Mouse (Mus musculus) myocyte (in vitro differentiated cells): Measurements from ENCODE around the gene Nrbp1. TPM values are rescaled to one million over a fixed set of nuclear protein-coding genes. Genes with fewer than 3 reads are reported as not detected.
A peak's percentile ranks its signal among the peaks of the same experiment; 100 is the strongest.

Experiments used
- H3K27me3 ChIP-seq: one replicate; pipeline ENCODE4 v1.6.1; 2011; ENCODE audit not compliant: control insufficient read depth, insufficient read depth, insufficient read length
- H3K36me3 ChIP-seq: one replicate; pipeline ENCODE4 v1.6.1; 2011; ENCODE audit not compliant: control insufficient read depth, insufficient read depth
- H3K4me2 ChIP-seq: one replicate; pipeline ENCODE4 v1.6.1; 2011; ENCODE audit warnings: low read depth, control low read depth
- H3K4me3 ChIP-seq: one replicate; pipeline ENCODE4 v1.5.1; 2011; ENCODE audit warnings: mild to moderate bottlenecking, control low read depth, moderate library complexity
- H3K79me2 ChIP-seq: one replicate; pipeline ENCODE4 v1.6.1; 2011; ENCODE audit not compliant: control insufficient read depth, insufficient read depth
- H3ac ChIP-seq: one replicate; pipeline ENCODE4 v1.6.1; 2011; ENCODE audit not compliant: control insufficient read depth, insufficient read length
- CEBPB ChIP-seq: IDR thresholded peaks from 2 replicates; pipeline ENCODE4 v1.6.1; 2011; ENCODE audit warnings: mild to moderate bottlenecking, moderate library complexity; ENCODE audit not compliant: poor library complexity, insufficient read depth, severe bottlenecking
- E2F4 ChIP-seq: IDR thresholded peaks from one replicate; pipeline ENCODE4 v1.6.1; 2011; ENCODE audit warnings: mild to moderate bottlenecking, control low read depth, moderate library complexity; ENCODE audit not compliant: insufficient read depth
- MAX ChIP-seq: IDR thresholded peaks from one replicate; pipeline ENCODE4 v1.6.1; 2011; ENCODE audit warnings: low read depth, mild to moderate bottlenecking, control low read depth
- MYOD1 ChIP-seq, 3 experiments: IDR thresholded peaks; one replicate each; pipeline ENCODE4 v1.6.1; 2011; ENCODE audit warnings: control low read depth in 2 of 3, low read depth in 2 of 3, mild to moderate bottlenecking in 2 of 3, moderate library complexity in 1 of 3; ENCODE audit not compliant: insufficient read length in 2 of 3, control insufficient read depth in 1 of 3
- MYOG ChIP-seq, 3 experiments: IDR thresholded peaks; one replicate each; pipeline ENCODE4 v1.6.1; 2011; ENCODE audit warnings: control low read depth in 2 of 3, low read depth in 2 of 3, mild to moderate bottlenecking in 2 of 3; ENCODE audit not compliant: insufficient read length in 2 of 3, control insufficient read depth in 1 of 3, insufficient read depth in 1 of 3
- POLR2A ChIP-seq: IDR thresholded peaks from one replicate; pipeline ENCODE4 v1.6.1; 2011; ENCODE audit warnings: low read depth, mild to moderate bottlenecking, control low read depth, moderate library complexity; ENCODE audit not compliant: insufficient read length
- POLR2AphosphoS2 ChIP-seq: IDR thresholded peaks from one replicate; pipeline ENCODE4 v1.6.1; 2011; ENCODE audit warnings: low read depth, control low read depth; ENCODE audit not compliant: insufficient read length
- REST ChIP-seq: IDR thresholded peaks from one replicate; pipeline ENCODE4 v1.6.1; 2011; ENCODE audit warnings: mild to moderate bottlenecking, control low read depth, moderate library complexity; ENCODE audit not compliant: insufficient read depth, insufficient read length
- SRF ChIP-seq: IDR thresholded peaks from one replicate; pipeline ENCODE4 v1.6.1; 2011; ENCODE audit warnings: low read depth; ENCODE audit not compliant: control insufficient read depth, insufficient read length
- TCF12 ChIP-seq: IDR thresholded peaks from one replicate; pipeline ENCODE4 v1.6.1; 2011; ENCODE audit warnings: mild to moderate bottlenecking, control low read depth; ENCODE audit not compliant: poor library complexity, insufficient read depth, severe bottlenecking
- TCF3 ChIP-seq: IDR thresholded peaks from one replicate; pipeline ENCODE4 v1.6.1; 2011; ENCODE audit warnings: low read depth, control low read depth; ENCODE audit not compliant: insufficient read length
- USF1 ChIP-seq: IDR thresholded peaks from one replicate; pipeline ENCODE4 v1.6.1; 2011; ENCODE audit warnings: low read depth, mild to moderate bottlenecking, control low read depth, moderate library complexity
- polyA plus RNA-seq: library from polyadenylated mRNA; unstranded; fragments of >200 nt; fragmentation: generic; extraction: Trizol; gene quantifications from one replicate; pipeline ENCODE4 v1.2.1, GENCODE M21; 2012; ENCODE audit warnings: missing spikeins

Gene Nrbp1
- polyA plus RNA-seq, 1 experiment, result 87.9 TPM

DNA sequence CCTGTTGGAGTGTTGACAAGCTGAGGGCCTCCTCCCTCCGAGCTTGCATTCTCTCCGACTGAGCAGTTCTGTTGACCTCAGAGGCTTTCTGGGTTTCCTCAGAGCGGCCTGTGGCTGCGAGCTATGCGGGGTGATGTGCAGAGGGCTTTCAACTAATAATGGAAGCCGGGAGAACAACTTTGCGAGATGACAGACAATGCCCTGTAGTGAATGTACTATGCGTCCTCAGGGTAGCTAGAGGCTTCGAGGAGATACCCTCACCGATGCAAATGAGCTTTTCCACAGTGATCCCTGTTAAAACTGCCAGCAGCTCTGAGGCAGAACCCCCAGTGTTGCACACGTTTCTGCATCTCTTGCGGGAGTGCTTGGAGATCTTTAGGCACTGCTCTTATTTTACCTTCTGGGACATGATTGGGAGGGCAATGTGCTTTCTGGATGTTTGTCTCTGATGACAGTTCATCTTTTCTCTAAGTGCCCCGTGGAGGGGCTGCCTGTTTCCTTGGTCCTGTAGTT is 914 bp downstream of the Nrbp1 start:
- TF ChIP-seq MYOD1 (IDR thresholded peaks at IDR 0.05; ENCODE audit: control insufficient read depth in 1 of 3, insufficient read length in 2 of 3, low read depth in 2 of 3) (no peak), SRF (no peak), MAX (no peak), CEBPB (no peak), USF1 (no peak), TCF12 (no peak), REST (no peak), POLR2A (no peak), TCF3 (no peak), POLR2AphosphoS2 (no peak), E2F4 (no peak), MYOG (IDR thresholded peaks at IDR 0.05; ENCODE audit: control insufficient read depth in 1 of 3, insufficient read depth in 1 of 3, insufficient read length in 2 of 3, low read depth in 2 of 3) (no peak)
- Histone ChIP-seq H3K79me2 (peaks cover 26% of the 10 kb centered on the region), H3K36me3 (peaks cover 30% of the 10 kb centered on the region), H3K27me3 (no peaks in the 10 kb centered on the region), H3K4me2 (peak overlapping the region; percentile 88), H3ac (peak overlapping the region; percentile 21), H3K4me3 (peak overlapping the region; percentile 49)

DNA sequence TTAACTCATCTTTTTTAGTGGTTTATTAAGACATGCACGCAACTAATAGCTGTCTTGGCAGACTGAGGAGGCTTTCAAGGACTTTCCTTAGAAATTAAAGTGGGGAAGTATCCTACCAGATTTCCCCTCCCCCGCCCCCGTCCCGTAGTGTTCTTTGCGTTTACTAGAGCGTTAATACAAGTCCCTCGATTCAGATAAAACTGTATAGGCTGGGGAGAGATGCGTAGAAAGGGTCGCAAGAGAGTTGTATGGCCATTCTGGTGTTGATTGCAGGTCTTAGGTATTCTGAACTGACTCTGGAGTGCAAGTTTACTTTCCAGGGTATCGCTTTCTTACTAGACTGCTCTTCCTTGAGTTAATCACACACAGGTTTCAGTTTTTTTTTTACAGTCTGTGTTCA is 1.5 kb downstream of the Nrbp1 start:
- Histone ChIP-seq H3K4me2 (peak overlapping the region; percentile 88), H3K27me3 (no peaks in the 10 kb centered on the region), H3ac (no peak overlapping the region), H3K36me3 (peaks cover 30% of the 10 kb centered on the region), H3K79me2 (peaks cover 26% of the 10 kb centered on the region), H3K4me3 (peak overlapping the region; percentile 49)
- TF ChIP-seq TCF12 (no peak), E2F4 (no peak), MAX (no peak), SRF (no peak), POLR2AphosphoS2 (no peak), POLR2A (no peak), REST (no peak), TCF3 (no peak), MYOD1 (IDR thresholded peaks at IDR 0.05; ENCODE audit: control insufficient read depth in 1 of 3, insufficient read length in 2 of 3, low read depth in 2 of 3) (no peak), CEBPB (no peak)

DNA sequence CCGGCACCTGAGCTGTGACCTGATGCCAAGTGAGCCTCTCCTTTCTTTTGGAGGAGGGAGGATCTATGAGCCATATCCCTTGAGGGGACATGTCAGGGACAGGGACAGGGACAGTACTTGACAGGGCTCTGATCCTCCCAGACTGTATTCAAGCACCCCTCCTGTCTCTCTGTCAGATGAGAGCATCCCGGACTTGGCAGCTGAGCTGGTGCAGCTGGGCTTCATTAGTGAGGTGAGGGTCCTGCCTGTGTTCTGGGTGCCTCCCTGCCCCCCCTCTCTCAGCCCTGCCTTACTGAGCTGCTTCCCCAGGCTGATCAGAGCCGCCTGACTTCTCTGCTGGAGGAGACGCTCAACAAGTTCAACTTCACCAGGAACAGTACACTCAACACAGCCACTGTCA is 10.1 kb downstream of the Nrbp1 start:
- peaks cover 45% of the 10 kb centered on the region for H3K36me3 ChIP-seq
- TF ChIP-seq REST, result no peak
- TF ChIP-seq MYOD1 (IDR thresholded peaks at IDR 0.05; ENCODE audit: control insufficient read depth in 1 of 3, insufficient read length in 2 of 3, low read depth in 2 of 3), result no peak
- no peak for TF ChIP-seq POLR2A
- TF ChIP-seq POLR2AphosphoS2, result no peak
- no peak for TF ChIP-seq SRF
- TF ChIP-seq MYOG (IDR thresholded peaks at IDR 0.05; ENCODE audit: control insufficient read depth in 1 of 3, insufficient read depth in 1 of 3, insufficient read length in 2 of 3, low read depth in 2 of 3), result no peak
- TF ChIP-seq USF1, result no peak
- no peak for TF ChIP-seq TCF12
- TF ChIP-seq TCF3, result no peak
- no peak for TF ChIP-seq CEBPB
- TF ChIP-seq E2F4, result no peak
- no peak for TF ChIP-seq MAX
- H3K4me3 ChIP-seq, result no peak overlapping the region
- no peak overlapping the region for H3K4me2 ChIP-seq
- no peaks in the 10 kb centered on the region for H3K79me2 ChIP-seq
- H3K27me3 ChIP-seq, result no peaks in the 10 kb centered on the region
- no peak overlapping the region for H3ac ChIP-seq

DNA sequence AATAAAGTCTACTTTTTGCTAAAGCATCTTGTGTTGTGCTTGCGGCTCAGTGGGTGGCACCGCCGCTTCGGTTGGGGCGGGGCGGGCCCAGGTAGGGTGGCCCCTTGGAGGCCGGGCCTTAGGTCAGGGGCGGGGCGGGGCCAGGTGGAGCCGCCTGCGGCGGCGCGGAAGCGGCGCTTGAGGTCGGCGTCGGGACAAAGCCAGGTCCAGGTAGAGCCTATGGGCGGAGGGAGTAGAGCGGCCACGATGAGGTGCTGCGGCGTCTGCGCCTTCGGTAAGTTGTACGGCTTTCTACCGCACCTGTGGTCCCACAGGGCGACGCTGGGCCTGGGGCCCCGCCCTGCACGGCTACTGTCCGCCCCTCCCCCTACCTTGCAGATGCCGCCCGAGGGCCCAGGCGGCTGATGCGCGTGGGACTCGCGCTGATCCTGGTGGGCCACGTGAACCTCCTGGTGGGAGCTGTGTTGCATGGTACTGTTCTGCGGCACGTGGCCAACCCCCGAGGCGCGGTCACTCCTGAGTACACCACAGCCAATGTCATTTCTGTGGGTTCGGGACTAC is 11.0 kb downstream of the Nrbp1 start, which contains the start of gene Krtcap3:
Krtcap3 (plus strand) TSS at position 151 of the 561 bp plus-strand sequence.
- Histone ChIP-seq H3ac (no peak within 1 kb of the TSS), H3K4me2 (no peak within 1 kb of the TSS), H3K79me2 (no peaks in the 10 kb centered on the region), H3K27me3 (no peaks in the 10 kb centered on the region), H3K4me3 (no peak within 1 kb of the TSS), H3K36me3 (peaks cover 37% of the 10 kb centered on the region)
- TF ChIP-seq USF1, result no peak
- TF ChIP-seq POLR2AphosphoS2, result peak; percentile 73

DNA sequence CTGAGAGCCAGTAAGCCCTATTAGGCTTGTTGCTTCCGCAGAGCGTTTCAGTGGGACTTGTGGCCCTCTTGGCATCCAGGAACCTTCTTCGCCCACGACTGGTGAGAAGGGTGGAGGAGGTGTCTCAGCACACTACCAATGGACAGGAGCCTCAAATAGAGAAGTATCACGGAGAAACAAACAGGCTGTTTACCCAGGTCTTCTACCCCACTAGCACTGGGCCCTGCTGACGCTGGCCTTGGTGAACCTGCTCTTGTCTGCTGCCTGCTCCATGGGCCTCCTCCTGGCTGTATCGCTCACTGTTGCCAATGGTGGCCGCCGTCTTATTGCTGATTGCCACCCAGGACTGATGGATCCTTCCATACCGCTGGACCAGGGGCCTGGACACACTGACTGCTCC is 11.5 kb downstream of the Nrbp1 start:
- Histone ChIP-seq H3K36me3 (peaks cover 37% of the 10 kb centered on the region), H3K27me3 (no peaks in the 10 kb centered on the region), H3K79me2 (no peaks in the 10 kb centered on the region), H3K4me3 (no peak overlapping the region), H3ac (no peak overlapping the region), H3K4me2 (no peak overlapping the region)
- TF ChIP-seq POLR2AphosphoS2, result no peak
- TF ChIP-seq MYOG (IDR thresholded peaks at IDR 0.05; ENCODE audit: control insufficient read depth in 1 of 3, insufficient read depth in 1 of 3, insufficient read length in 2 of 3, low read depth in 2 of 3), result no peak
- no peak for TF ChIP-seq SRF
- TF ChIP-seq MYOD1 (IDR thresholded peaks at IDR 0.05; ENCODE audit: control insufficient read depth in 1 of 3, insufficient read length in 2 of 3, low read depth in 2 of 3), result no peak
- no peak for TF ChIP-seq MAX
- TF ChIP-seq POLR2A, result peak; percentile 27
